Mouse (Mus musculus) heart, postnatal 25 days (tissue): Measurements from ENCODE around the gene Ropn1l. TPM values are rescaled to one million over a fixed set of nuclear protein-coding genes. Genes with fewer than 3 reads are reported as not detected.

ENCODE experiments used
- DNase-seq: peaks from one replicate; pipeline ENCODE4 v3.0.0; 2022; ENCODE audit warnings: low spot score
- intact Hi-C: fragments of 180-260 bp; cut with DNase I; formaldehyde crosslinking; loops from one replicate; pipeline ENCODE4 v1.15.1; 2025
- total RNA-seq, 2 experiments: library from RNA; stranded (reverse); gene quantifications; 2 replicates each; pipeline ENCODE4 v1.2.3; 2021

Ropn1l gene
- total RNA-seq, 2 experiments from 2014 or later = not detected

DNA sequence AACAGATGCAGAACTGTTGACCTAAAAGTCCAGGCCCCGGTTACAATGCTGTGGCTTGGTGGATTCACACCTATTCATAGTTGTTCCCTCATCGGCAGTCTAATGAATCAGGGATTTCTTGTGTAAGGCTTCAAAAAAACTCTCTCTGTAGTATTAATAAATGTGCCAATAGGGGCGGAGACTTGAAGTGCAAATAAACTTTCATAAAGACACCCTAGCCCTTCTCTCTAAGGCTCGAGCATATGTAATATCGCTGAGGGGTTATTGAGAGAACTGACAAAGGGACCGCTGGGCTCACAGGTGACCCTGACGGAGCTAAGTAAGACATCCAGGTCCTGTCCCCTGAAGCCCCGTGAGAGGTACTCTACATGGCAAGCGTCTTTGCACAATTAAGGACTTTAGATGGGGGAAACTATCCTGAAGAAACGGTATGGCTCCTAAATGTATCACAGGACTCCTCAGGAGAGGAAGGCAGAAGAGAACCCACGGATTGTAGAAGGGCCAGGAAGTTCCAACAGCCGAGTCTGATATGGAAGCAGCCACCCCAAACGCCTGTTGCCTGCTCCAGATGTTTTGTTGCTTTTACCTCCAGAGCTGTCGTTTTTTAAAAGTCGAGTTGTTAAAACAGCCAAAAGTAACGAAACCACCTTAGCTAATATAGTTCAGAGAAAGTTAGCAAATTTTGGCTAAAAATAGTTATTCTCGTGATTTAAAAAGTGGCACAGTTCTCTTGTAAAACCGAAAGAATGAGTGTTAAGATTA, 1.0 kb downstream of the Ropn1l start:
- no peak for DNase-seq
- intact Hi-C loops = loop anchor here (5.0 kb wide), 1 partner anchor 80 kb away; the partner anchor contains the start of gene March6

DNA sequence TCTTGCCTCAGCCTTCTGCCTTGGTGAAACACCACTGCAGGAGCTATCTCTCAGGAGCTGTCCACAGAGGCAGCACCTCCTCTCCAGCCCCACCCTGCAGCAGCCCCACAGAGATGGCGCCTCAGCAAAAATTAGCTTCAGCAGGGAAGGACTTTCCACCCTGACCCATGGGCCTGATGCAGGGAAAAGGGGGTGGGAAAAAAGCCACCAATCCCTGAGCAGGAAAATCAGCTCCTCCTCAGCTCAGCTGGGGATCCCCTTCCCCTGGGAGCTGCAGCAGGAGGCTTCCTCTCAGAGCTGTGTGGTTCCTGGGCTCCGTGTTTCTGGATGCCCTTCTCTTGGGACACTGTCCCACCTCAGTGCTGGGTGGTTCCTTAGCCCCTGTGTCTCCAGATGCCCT, 3.8 kb downstream of the Ropn1l start:
- intact Hi-C loops = loop anchor here (2.0 to 5.0 kb wide), 2 partner anchors 83 kb away; partner anchors contain the start of genes Ankrd33b and March6
- DNase-seq = no peak

DNA sequence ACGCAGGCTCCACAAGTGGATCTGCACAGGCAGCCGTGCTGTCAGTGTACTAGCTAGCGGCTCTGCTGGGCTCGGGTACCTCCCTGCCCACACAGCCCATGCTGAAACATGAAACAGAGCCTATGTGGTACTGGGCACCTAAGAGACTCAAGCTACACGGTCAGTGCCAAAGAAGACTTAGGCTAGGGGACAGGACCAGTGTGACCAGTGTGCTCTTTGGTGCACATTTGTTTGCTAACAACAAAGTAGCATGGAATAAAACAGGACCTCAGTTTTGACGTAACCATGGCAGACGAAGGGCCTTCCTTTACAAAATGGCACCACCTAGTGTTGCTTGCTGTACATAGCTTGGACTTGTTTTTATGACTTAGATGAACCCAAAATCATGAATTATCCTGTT, 6.4 kb downstream of the Ropn1l start:
- intact Hi-C loops = loop anchor here (1.0 kb wide), 1 partner anchor 132 kb away; no protein-coding TSS in a partner anchor
- DNase-seq = no peak

DNA sequence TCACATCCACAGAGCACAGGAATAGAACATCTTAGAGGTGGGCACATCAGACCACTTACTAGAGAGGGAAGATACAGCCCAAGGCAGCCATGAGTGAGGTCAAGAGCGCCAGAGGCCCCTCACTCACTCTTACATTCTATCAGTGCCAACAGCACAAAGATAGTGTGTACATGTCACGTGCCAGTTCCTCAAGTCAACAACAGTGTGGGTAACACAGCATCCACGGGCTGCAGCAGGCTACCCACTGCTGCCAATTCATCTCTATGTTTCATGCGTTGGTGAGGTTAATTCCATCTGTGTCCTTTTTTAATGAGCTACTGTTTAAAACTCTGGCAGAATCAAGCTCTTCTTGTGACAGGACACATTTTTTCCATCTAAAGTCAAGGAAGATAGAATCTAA, 10.8 kb downstream of the Ropn1l start:
- intact Hi-C loops = no loop called here
- DNase-seq = no peak

- intact Hi-C loops = no loop called here
- no peak for DNase-seq
These were observed 11.5 kb downstream of the Ropn1l start for GRCm38 (mm10) chr15:31441996-31442395.

DNA sequence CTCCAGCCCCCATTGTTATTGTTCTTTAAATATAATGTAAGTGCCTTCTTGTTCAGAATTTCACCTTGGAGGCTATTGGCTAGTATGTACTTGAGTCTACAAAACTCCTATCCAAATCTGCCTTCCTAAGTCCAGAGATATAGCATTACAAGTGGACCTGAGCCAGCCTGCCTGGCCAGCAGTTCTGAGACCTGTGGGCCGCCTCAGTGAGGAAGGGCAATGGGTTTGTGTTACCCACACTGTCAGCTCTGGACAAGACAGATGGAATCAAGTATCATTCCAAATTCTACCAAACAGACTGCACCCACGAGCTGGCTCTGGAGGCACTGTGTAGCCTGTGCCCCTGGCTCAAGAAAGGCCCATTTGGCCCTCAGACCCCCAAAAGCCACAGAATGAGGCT, 16.7 kb downstream of the Ropn1l start:
- DNase-seq = no peak
- intact Hi-C loops = no loop called here

GRCm38 (mm10) chr15:31436083-31436482, 17.5 kb downstream of the Ropn1l start:
- DNase-seq = no peak
- intact Hi-C loops = no loop called here

DNA sequence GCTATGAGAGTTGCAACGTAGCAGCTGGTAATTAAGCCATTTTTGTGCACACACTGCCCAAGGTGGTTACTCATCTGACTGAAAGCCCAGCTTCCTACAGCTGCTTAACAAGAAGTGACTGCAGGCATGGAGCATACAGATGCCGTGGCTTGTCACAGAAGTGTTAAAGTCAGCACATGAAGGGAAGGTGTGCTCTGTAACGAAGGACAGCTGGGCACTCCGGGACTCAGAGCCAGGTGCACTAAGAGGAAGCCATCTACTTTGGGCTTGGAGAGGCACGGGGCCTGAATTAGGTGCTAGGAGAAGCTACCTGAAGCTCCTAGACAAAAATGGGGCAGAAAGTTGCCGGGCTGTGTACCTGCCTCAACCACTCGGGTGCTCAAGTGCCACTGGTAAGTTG, 19.8 kb downstream of the Ropn1l start:
- intact Hi-C loops = no loop called here
- no peak for DNase-seq

DNA sequence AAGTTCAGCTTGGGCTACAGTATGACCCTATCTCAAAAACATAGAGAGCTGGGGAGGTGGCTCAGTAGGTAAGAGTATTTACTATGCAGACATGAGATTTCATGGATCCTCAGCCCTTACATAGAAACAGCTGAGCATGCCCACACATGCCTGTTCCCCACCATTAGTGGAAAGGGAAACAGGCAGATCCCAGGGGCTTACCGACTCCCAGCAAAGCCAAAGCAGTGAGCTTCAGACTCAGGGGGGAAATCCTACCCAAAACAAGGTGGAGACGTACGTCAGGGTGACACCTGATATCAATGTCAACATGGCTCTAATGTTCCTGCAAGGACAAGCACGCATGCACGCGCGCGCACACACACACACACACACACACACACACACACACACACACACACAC, 21.7 kb downstream of the Ropn1l start:
- no peak for DNase-seq
- intact Hi-C loops = no loop called here

GRCm38 (mm10) chr15:31430014-31430413, 23.5 kb downstream of the Ropn1l start:
- no peak for DNase-seq
- intact Hi-C loops = no loop called here

DNA sequence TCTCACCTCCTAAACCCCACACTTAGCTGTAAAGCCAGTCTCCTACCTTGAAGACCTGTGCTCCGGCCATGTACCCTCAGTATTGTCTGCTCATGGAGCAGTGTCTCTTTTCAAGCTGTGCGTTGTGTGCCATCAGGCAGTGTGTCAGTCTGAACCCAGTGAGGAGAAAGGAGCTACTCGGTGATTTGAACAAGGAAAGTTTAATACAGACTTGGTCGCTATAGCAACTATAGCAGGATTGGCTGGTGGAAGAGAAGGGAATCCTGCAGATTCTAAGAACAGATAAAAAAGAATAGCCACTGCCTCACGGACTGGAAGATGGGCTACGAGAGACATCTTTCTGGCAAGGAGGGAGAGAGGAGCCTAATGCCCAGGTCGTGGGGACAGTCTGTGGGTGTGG, 24.1 kb downstream of the Ropn1l start:
- DNase-seq = no peak
- intact Hi-C loops = no loop called here

GRCm38 (mm10) chr15:31428571-31428970, 25.0 kb downstream of the Ropn1l start:
- no peak for DNase-seq
- intact Hi-C loops = no loop called here

- intact Hi-C loops = no loop called here
- DNase-seq = no peak
These were observed 26.1 kb downstream of the Ropn1l start for GRCm38 (mm10) chr15:31427390-31427789.

DNA sequence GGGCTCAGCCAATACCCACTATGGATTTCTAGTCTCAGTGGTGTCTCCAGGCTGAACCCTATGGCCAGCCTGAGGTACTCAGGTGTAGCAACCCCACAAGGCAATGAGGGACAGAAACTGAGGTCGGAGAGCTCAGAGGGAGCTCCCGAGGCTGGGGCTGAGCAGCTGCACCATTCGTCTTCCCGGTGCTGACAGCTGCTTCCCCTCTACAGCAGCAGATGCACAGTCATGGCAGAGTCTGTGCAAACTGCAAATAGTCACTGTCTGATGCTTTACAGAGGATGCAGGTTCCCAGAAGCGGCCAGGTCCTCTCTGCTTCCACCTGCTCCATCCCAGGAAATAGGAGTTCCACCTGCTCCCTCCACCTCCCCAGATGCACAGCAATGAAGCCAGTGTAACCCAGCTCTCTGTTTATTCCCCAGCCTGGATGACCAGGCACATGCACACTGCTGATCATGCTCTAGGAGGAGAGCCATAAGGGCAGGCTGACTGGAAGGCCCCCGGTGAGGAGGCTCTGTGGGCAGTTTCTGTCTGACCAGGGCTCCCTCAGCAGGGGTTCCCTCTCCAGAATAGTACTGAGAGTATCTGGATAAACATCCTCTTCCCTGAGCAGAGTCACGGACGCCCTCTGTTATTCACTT, 27.4 kb downstream of the Ropn1l start:
- DNase-seq = no peak
- intact Hi-C loops = no loop called here

DNA sequence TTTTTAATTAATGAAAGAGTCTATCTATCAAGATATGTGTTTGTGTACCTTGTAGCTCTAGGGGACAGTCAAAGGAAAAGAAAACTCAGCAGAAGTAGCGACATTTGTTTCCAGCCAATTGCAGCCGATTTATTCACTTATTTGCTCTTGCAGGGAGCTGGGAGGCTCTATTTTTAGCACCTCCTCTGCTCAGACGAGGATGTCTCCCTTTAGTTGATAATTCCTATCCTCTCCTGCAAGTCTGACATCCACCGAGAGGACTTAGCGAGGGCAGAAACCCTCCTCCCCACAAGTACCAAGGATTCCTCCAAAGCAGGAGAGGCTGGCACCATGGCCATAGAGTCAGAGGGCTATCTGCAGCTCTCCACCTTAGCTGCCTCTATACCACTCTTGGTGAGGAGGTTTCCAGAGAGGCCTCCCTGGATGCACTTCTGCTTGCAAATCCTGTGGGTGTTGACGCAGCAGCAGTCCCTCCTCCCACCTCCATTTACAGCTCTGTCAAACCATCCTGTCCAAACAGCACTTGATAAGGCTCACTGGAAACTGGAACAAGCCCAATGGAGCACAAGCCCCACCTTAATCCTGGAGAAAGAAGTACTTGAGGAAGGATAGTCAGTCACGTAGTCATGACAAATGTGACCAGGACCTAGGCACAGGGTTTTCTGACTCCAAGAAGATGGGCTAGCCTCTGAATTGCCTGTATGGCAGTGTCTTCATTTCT, 30.7 kb downstream of the Ropn1l start:
- DNase-seq = no peak
- intact Hi-C loops = no loop called here

GRCm38 (mm10) chr15:31419037-31419436, 34.5 kb downstream of the Ropn1l start:
- no peak for DNase-seq
- intact Hi-C loops = no loop called here

GRCm38 (mm10) chr15:31418686-31419024, 34.9 kb downstream of the Ropn1l start:
- intact Hi-C loops = loop anchor here (1.0 kb wide), 2 partner anchors 52 to 102 kb away; no protein-coding TSS in a partner anchor
- no peak for DNase-seq

GRCm38 (mm10) chr15:31417796-31418685, 35.5 kb downstream of the Ropn1l start:
- DNase-seq = peak; percentile 56
- intact Hi-C loops = loop anchor here (1.0 kb wide), 2 partner anchors 52 to 102 kb away; no protein-coding TSS in a partner anchor

DNA sequence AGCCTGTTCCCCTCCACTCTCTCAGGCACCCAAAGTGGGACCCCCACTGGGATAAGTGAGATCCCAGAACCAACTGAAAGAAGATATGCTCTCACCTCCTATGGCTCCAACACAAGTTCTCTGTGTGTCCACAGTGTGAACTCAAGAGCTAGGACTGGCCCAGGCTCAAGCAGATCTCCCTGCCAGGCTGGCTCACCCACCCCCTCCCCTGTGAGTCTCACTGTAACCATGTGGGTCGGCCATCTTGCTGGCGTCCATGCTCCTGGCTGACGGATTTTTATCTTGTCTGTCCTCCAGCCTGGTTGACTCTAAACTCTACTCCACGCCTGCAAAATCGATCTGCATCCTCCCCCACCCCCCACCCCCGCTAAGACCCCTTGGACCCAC, 36.1 kb downstream of the Ropn1l start:
- intact Hi-C loops = no loop called here
- DNase-seq = no peak

GRCm38 (mm10) chr15:31415181-31415580, 38.4 kb downstream of the Ropn1l start:
- DNase-seq = no peak

More at GRCm38 (mm10) chr15:31415181-31415580, 38.4 kb downstream of the Ropn1l start:
- intact Hi-C loops = no loop called here
